Mouse (Mus musculus) cerebellum, adult 2 months (tissue): ENCODE measurements around the gene Akr1cl.

Experiments used
- CTCF ChIP-seq: fragments of 200-500 bp; IDR thresholded peaks from 2 replicates; pipeline ENCODE4 v1.5.1; 2011; ENCODE audit warnings: low read depth, mild to moderate bottlenecking, control low read depth, low read length, moderate library complexity, borderline replicate concordance; ENCODE audit not compliant: insufficient read depth
- POLR2A ChIP-seq: fragments of 200-500 bp; IDR thresholded peaks from 2 replicates; pipeline ENCODE4 v1.6.1; 2011; ENCODE audit warnings: low read length, control low read depth, borderline replicate concordance; ENCODE audit not compliant: insufficient read depth

- TF ChIP-seq CTCF (no peak), POLR2A (no peak)
Observed at GRCm38 (mm10) chr1:65073589-65073988, 41.0 kb upstream of the Akr1cl start, which contains the start of gene Crygc.
